Mouse (Mus musculus) adipocyte (in vitro differentiated cells): ENCODE data around the gene Arhgap20.

ENCODE experiments used
- DNase-seq: peaks from one replicate; pipeline ENCODE4 v3.0.0-alpha.2; 2016; ENCODE audit warnings: low spot score

Gene Arhgap20

DNA sequence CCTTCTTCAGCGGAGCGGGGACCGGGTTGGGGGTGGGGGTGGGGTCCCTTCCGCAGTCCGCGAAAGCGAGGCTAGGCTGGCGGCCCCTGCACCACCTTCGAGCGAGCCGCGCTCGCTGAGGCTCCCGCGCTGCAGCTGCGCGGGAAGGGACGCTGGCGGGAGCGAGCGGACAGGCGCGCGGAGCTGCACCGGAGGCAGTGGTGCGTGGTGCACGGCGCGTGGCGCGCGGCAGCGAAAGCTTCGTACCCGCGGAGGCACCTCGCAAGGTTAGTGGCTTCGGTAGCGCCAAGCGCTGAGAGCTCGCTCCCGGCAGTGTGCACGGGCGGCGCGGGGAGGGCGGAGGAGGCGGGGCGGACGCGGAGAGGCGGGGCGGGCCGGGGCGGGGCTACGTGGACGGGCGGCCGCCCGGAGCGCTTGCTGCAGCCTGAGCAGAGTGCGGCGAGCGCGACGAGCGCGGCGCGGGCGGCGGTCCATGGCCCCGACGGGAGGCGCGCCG lies at the start of gene Arhgap20:
Gene Arhgap20, plus strand, starts transcription at position 417 of the 496 bp plus-strand sequence.
- peak; percentile 76 for DNase-seq

DNA sequence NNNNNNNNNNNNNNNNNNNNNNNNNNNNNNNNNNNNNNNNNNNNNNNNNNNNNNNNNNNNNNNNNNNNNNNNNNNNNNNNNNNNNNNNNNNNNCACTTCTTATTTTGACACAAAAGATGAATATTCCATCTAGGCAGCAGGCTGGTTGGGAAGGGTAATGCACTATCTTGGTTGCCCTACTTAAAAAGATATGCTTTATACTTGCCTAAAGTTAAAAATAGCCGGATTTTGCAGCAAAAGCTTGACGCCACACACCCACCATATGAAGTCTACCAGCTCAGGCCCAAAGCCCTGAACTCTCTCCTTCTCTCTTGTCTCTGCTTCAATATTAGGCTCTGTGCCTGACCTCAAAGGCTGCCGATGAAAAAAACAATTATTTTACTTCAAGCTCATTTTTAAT lies 46.3 kb upstream of the Arhgap20 start:
- DNase-seq: no peak

DNA sequence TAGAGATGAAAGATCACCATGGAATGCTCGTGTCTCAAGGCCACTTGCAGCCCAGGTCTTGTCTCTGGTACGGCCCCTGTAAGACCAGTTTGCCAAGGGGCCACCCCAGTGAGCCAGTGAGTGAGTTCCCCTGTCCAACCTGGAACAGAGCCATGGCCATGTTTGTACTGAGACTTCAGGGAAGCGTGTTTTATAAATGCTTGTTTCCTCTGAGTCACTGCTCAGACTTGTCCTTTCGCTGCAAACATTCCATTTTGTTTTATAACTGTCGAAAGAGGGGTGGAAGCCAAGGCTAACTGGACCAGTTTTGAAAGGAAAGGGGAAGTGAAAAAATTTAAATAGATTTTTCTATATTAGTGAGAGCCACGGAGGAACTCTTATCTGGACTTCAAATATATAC lies 37.2 kb upstream of the Arhgap20 start:
- peak; percentile 84 for DNase-seq

DNA sequence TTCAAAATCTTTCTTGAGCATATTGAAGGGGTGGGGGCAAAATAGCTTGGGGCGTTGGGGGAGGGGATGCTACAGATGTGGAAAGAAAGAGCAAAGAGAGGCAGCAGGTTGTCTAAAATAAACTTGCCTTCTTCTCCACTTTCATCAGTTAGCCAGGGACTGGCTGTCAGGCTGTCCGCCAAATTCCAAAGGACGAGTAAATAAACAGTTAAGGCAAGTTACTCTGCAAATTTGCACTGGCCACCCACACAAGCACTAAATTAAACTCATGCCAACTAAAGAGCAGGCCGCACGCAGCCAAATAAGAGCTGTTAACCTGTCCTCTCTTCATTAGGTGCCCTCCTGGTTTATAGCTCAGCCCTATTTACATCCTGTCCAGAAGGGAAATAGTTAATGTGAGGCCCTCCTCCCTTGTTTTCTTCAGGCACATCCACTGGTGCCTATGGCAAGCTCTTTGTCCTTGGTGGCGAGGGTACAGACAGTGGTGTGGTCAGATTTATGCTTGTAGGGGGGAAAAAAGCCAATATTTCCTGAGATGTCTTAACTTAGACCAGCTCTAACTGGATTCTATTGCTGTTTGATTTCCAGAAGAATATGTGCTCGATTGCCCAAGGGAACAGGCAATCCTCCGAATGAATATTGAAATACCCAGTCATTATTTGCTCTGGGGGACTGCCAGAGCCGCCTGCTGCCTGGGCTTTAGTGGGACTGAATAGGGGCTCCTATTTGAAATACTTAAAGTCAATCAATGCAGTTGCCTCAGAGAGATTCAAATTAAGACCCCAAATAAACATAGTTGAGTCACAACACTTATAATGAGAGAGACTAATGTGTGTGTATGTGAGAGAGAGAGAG lies 29.7 kb upstream of the Arhgap20 start:
- DNase-seq: peak; percentile 85

DNA sequence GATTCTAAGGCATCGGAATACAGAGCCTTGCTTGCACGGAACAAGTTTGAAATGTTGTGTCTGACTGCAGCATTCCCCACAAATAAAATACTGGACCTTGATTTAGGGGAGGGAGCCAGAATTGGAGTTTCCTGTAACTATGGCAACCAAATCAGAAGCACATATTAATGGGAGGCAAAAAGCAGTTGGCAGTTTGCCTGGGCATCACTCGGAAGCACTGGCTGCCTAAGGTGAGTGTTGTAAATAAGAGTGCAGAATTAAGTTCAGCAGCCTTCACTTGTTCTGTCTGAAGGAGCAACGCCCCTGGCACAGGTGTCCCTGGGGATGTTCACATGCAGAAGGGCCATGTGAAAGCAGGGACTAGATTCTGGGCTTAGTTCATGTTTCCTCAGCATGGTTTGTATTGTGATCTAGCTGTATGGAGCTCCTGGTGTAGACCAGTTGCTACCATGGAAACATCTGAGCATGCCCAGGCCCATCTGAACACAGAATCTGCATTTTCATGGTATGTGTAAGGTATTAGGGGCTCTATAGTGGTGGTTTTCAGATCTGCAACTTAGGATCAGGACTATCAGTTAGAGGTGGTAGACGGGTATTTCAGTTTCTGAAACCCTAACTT lies 28.3 kb upstream of the Arhgap20 start:
- peak; percentile 14 for DNase-seq

DNA sequence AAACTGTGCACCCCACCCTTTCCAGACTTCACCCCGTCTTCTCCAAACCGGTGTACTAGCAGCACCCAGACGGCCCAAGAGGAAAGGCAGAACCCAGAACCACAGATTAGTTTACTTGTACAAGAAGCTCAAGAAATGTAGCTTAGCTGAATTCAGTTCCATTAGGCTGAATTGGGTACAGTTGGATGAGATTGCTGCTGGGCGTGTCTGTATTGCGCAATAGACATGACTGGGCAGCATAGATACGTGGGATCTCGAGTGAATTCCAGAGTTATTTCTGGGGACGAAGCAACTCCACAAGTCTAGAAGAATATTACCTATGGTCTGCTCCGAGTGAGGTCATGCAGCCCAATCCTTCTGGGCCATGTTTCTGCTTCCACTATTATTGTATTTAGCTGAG lies 26.8 kb upstream of the Arhgap20 start:
- no peak for DNase-seq

DNA sequence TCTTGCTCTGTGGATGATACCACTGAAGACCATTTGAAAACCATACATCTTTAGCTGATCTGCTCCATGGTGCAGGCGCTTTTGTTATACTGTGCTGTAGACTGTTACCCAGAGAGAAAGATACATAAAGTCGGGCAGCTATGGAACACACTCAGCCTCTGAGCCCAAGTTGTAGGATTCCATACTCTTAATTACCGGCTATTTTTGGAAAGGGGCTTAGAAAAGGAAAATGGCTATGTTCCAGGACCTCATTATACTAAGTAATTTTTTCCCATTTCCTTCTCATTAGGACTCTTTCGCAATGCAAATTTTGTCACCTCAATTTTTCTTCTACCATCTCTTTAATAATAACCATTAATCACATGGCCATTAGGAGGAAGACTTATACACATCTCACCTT lies 25.3 kb upstream of the Arhgap20 start:
- DNase-seq: no peak

DNA sequence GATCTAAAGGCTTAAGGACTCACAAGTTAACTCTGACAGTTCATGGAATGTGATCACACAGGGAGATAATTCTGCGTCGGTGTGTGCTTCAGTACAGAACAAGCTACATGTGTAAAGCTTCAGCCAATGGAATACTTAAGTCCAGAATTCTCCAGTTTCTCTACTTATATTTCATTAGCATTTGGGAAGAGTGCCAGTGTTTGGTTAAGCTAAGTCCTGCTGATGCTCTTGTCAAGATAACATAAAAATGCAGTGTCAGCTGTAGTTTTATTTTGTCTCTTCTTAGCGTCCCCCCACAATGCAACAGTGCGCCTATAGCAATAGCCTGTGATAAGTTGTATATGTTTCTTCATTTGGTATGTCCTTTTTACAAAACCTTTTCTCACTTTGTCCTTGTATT lies 15.0 kb upstream of the Arhgap20 start:
- DNase-seq: no peak

DNA sequence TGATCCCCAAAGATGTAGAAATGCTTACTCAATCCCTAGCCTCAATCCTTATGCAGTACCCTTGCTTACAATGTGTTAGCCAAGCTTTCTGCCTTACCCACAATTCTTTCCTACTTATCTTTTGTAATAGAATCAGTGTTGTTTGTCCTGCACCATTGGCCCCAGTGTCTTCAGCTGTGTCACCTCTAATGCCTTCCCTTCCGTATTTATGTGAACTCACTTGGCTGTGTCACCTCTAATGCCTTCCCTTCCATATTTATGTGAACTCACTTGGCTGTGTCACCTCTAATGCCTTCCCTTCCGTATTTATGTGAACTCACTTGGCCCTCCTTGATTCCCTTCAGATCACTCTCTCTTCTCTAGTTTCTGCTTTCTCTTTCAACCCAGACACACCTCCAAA lies 4.1 kb upstream of the Arhgap20 start:
- no peak for DNase-seq

DNA sequence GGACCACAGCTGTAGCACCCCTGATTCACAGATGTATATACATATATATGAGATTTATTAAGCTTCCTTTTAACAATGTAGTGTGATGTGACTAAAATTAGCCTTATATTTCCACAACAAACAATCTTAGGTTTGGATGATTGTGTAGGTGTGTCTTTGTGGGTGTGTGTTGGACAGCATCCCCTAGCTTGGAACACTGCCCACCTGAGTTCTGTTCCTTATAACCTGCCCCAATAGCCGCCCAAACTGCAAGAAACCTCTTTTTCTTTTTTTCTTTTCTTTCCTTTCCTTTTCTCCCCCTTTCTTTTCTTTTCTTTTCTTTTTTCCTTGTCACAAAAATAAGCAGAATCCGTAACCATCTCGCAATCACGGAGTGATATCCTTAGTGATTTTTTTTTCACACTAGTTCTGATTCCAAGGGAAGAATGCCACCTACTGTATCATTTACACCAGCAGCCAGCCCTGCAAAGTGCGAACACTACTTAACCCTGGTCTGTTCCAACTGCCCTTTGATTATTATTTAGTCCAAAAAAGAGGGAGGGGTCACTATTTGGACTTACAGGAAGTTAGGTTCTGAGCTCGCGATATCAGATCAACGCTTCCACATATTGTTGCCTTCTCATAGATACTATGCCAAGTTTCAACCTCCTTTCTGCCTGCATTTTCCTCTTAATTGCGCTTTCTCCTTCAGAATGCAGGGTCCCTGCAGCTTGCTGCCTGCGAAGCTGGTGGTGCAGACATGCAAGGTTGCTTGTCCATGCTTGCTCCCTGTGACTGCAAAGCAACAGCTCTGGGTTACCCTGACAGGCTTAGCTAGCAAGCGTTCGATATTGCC lies 879 bp upstream of the Arhgap20 start:
- peak; percentile 91 for DNase-seq

DNA sequence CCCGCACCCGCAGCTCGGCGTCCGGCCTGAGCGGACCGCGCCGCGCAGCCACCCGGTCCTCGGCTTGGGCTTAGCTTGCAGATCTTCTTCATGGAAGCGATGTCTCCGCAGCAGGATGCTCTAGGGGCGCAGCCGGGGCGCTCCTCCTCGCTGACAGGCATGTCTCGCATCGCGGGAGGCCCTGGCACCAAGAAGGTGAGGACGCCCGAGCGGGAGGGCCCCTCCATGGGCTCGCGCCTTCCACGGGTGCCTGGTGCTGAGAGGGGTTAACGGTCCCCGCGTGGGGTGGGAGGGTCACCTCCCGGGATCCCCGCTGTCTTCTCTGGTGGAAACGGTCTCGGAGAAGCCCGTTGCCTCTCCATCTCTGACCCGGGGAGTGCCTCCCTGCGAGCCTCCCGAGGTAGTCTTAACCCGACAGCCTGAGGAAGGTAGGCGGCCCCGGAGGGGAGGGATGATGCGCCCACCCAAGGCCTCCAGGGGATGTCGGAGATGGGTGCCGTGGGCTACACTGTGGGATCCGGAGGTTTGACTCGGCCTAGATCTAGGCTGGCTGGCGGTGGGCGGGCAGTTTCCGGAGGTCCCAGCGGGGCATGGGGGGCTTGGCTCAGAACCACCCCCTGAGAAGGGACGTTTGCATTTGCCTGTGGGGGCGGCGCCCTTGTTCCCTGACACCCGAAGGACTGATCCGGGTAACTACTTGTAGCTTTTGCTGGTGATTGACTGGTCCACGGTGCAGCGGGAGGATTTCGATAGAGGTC lies 459 bp downstream of the Arhgap20 start:
- DNase-seq: peak; percentile 40

DNA sequence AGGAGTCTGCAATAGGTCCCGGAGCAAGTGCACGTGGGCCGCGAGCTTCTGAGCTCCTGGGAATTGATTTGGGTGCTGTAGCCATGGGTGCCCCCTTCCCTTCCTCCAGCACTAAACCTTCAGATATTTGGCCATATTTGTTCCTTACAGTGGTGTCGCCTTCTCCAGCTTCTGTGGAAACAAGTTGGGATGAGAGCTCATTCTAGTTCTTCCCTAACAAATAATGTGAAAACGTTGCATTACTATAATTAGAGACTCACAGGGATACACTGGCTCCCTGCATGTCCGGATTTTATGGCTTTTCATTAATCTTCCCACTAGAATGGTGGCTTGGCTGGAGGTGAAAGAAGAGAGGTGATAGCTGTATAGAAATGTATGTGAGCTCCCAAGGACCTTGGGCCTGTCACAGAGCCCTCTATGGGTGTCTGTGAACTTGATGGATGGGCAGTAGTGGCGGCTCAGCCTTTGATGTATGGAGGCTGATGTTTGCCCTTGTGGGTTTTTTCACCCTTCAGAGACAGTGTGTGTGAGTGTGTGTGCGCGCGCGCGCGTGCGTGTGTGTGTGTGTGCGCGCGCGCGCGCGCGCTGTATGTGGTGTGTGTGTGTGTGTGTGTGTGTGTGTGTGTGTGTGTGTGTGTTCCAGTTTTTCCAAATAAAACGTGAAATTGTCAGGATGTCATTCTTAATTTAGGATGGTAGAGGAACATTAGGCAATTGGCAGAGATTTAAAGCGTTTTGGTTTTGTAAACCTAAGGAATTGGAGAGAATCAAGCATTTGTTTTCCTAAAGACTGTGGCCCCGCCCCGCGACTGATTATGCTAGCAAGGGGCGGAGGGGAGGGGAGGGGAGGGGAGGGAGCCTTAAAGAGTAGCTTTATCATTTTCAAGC lies 1.3 kb downstream of the Arhgap20 start:
- no peak for DNase-seq

DNA sequence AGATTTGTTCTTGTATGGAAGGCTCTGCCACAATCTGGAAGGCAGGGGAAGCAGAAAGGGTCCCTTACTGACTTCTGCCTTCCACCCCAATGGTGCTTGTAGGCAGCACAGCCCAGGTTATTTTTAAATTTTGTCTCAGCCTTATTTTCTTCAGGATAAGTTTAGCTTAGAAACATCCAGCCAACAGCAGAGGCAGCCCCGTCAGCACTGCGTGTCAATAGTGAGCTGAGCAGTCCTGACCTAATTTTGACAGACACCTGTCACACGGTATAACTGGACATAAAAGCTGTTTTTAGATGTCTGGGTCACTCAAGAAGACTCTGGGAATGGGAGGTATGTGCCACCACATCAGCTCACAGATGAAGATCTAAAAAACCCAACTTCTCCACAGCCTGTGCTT lies 9.1 kb downstream of the Arhgap20 start:
- no peak for DNase-seq

DNA sequence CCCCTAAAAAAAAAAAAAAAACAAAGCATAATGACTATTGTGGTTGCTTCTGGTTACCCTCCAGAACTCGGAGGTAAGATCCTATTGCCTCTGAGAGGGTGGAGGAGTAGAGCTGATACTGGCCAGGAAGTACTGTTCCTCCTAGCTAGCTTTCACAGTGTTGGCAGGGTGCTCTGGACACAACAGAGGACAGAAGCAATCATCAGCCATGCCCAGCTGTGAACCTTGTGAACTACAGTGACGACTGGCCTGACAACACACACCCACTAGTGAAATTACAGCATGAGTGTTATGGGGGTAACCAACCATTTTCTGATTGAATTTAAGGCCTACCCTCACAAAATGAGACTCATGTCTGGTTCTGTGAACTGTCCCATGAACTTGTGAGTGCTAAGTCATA lies 11.3 kb downstream of the Arhgap20 start:
- no peak for DNase-seq

DNA sequence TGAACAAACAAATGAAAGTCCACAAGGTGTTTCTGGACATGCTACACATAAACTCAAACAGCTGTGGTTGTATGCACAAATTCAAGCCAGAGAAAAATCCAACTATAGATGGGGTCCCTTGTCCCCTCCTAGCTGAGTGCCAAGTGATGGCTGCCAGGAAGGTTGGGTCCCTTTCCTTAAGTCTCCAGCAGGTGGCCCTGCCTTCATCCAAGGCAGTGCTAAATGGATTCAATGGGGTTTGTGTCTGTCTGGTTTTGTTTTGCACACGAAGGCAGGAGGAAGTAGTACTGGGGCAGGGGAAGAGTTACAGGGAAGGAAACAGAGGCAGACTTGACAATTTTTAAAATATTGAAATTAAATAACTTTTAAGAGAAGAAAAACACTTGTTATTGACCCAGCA lies 12.0 kb downstream of the Arhgap20 start:
- peak; percentile 45 for DNase-seq

DNA sequence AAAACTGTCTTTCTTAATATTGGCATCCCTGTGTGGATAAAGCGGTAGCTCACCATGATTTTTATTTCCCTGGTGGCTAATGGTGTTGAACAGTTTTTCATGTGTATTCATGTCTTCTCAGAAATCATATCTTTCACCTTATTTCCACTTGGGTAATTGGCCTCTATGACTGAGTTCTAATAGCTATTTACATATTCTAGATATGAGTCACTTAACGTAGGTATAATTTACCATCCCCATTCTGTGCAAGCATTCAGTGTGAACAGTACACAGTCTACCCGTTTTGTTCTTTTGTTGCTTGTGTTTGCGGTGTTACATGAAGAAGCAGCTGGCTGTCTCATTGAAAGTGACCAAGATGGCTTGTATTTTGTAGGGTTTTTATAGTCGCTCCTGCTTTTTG lies 14.1 kb downstream of the Arhgap20 start:
- no peak for DNase-seq

DNA sequence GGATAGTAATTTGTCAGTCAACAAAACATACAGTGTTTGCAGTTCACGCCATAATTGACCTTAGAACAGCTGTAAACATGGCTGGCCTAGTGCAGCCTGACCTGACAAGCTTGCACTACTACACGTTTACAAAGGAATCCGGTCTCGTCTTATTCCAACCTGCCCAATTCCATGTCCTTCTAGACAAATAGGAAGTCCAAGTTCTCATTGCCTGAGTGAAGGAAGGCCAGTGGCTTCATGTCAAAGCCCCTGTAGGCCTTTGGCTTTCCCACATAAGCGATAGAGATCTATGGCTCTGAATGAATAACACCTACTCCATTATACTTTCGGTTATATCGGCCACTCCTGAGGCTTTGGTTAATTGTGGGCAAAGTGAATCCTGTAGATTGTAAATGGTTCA lies 16.0 kb downstream of the Arhgap20 start:
- DNase-seq: no peak

DNA sequence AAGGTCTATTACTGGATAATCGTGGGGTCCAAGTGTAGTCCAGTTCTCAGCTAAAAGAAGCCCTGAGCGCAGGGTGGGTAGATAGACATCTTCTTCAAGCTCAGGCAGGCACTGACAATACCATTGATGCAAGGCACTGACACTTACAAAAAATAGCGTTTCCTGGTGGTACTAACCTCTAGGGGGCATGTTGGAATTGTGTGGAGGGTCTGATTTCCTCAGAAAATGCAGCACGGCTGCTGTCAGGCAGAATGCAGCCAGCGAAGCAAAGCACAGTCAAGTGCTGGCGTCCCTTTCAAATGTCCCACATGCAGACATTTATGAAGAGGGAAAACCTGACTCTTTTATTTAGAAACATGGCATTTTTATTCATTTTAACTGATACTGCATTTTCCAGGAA lies 22.2 kb downstream of the Arhgap20 start:
- DNase-seq: no peak

DNA sequence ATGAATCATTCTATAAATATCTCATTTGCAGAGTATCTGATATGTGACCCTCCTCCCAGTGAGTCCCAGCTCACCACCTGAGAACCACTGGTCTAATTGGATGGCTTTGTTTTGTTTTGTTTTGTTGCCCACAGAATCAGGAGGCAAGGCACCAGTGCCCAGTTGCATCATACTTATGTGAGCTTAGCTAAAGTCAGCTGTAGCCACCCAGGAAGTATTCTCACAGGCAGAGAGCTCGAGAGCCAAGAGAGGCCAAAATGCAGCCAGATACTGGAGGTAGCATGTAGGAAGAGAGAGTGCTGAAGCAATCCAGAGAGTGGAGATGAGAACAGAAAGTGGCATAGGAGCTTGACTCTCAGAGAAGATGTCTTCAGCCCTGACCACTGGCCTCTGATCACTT lies 23.3 kb downstream of the Arhgap20 start:
- DNase-seq: peak; percentile 76

DNA sequence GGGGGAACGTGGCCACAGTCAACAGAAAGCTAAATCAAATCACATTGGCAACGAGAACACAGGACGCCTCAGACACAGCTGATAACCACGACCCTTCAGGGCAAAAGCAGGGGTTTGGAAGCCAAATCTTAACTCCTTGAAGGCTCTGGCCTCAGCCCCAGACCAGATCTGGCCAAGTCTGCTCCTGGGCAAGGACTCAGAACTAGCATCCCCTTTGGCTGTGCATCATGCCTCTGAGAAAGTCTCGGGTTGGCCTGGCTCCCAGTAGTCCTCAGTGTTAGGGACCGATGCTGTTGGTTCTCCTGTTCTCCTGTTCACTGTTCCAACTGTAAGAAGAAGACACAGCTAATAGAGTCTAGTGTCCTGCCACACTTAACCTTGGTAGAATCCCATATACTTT lies 30.1 kb downstream of the Arhgap20 start:
- DNase-seq: peak; percentile 88

DNA sequence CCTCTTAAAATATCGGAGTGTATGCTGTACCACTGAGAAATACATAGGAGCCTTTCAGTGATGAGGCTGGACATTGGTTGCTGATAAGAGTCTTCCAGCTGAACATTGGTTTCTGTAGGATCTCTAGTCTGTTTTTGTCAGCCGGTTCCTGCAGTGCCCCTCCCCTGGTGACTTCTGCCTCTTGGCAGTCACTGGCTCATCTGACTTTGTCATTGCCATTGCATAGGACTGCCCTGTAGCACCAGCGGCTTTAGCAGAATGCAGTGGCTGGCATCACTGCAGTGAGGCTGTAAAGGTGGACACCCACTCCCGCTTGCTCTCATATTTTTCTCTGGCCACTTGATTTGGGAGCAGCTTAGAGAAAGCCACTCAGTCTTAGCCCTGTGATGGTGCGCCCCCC lies 33.1 kb downstream of the Arhgap20 start:
- DNase-seq: no peak
